In the genomic region with DNA sequence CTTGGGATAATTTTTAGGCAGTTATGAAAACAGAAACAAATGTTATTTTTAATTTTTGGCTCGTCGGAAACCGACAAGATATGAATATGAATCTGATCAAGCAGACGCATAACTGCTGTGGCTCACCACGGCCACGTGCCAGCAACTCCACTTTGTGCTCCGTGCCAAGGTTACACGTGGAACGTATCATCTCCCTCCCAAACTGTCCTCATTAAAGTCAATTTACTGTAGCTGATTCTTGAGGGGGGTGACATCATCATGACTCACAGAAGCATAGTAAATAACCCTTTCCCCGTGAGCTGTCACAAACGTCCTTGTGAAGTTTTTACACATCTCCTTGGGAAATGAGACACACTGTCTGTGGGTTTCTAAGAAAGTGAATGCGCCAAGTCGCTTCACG, we compare ENCODE assay signal across 9 mouse cellular contexts.
DNase-seq lines count a peak whose midpoint lies in the region; ATAC-seq and TF ChIP-seq lines count a peak whose summit lies in the region.
"Had no signal": no experiment of that assay in that cellular context is flagged by ENCODE, and none has a peak within 500 bp of the region (broad histone marks: within the 10 kb centered on the region; RNA-seq: fewer than 3 reads in every experiment).

No protein-coding gene starts in this region.

- TF ChIP-seq CTCF in Patski (IDR thresholded peaks at IDR 0.05) = no peak

- in situ Hi-C loops in Patski (cut with MboI; ENCODE audit: low pct_unique_long_range_greater_than_20kb) = no loop called here

- no peaks in the 10 kb centered on the region for H3K9me3 ChIP-seq in kidney, embryonic 16.5 days (ENCODE audit: low read length)
- no peaks in the 10 kb centered on the region for H3K9me3 ChIP-seq in intestine, embryonic 15.5 days
- H3K9me3 ChIP-seq in midbrain, embryonic 16.5 days (replicated peaks; ENCODE audit: control insufficient read depth, low read length, poor library complexity, severe bottlenecking) = no peaks in the 10 kb centered on the region

- H3K36me3 ChIP-seq in kidney, embryonic 16.5 days (ENCODE audit: insufficient read depth, low read length) = no peaks in the 10 kb centered on the region
- no peaks in the 10 kb centered on the region for H3K36me3 ChIP-seq in intestine, embryonic 15.5 days
- H3K36me3 ChIP-seq in midbrain, embryonic 16.5 days (ENCODE audit: control insufficient read depth, insufficient read depth, low read length) = no peaks in the 10 kb centered on the region

- peaks cover 7% of the 10 kb centered on the region for H3K4me1 ChIP-seq in kidney, embryonic 16.5 days (ENCODE audit: insufficient read depth, low read length)
- 0 out of 2 replicates have a peak, but pooled peaks cover 3% of the 10 kb centered on the region for H3K4me1 ChIP-seq in intestine, embryonic 15.5 days (replicated peaks)
- H3K4me1 ChIP-seq in midbrain, embryonic 16.5 days (ENCODE audit: control insufficient read depth, insufficient read depth, low read length) = no peaks in the 10 kb centered on the region

- H3K27ac ChIP-seq in kidney, embryonic 16.5 days (ENCODE audit: low read length) = no peak overlapping the region
- no peak overlapping the region for H3K27ac ChIP-seq in intestine, embryonic 15.5 days
- no peak overlapping the region for H3K27ac ChIP-seq in midbrain, embryonic 16.5 days (ENCODE audit: low read length)

- H3K4me2 ChIP-seq in kidney, embryonic 16.5 days (replicated peaks; ENCODE audit: low read depth, low read length) = no peak overlapping the region
- no peak overlapping the region for H3K4me2 ChIP-seq in intestine, embryonic 15.5 days (replicated peaks)
- no peak overlapping the region for H3K4me2 ChIP-seq in midbrain, embryonic 16.5 days (ENCODE audit: low read length)

- H3K27me3 ChIP-seq in kidney, embryonic 16.5 days (ENCODE audit: insufficient read depth, low read length) = no peaks in the 10 kb centered on the region
- H3K27me3 ChIP-seq in Patski = no peaks in the 10 kb centered on the region
- H3K27me3 ChIP-seq in intestine, embryonic 15.5 days (replicated peaks) = no peaks in the 10 kb centered on the region
- no peaks in the 10 kb centered on the region for H3K27me3 ChIP-seq in midbrain, embryonic 16.5 days (ENCODE audit: control insufficient read depth, insufficient read depth, low read depth, low read length)

- CTCF ChIA-PET in Patski (lab: Charles Lee) = no interaction called here

- no peak overlapping the region for H3K4me3 ChIP-seq in kidney, embryonic 16.5 days (ENCODE audit: low read length)
- H3K4me3 ChIP-seq in intestine, embryonic 15.5 days (replicated peaks) = no peak overlapping the region
- H3K4me3 ChIP-seq in midbrain, embryonic 16.5 days (ENCODE audit: low read depth, low read length) = no peak overlapping the region
- H3K4me3 ChIP-seq: erythroblast, embryonic 14.5 days had no signal

- ATAC-seq in kidney, embryonic 16.5 days (ENCODE audit: low FRiP score, low TSS enrichment) = 0 out of 2 replicates have a peak, but pooled peaks have one; percentile 19
- no peak for ATAC-seq in Patski
- no peak for ATAC-seq in intestine, embryonic 15.5 days
- ATAC-seq in midbrain, embryonic 16.5 days = no peak
- ATAC-seq: intestine, postnatal 0 days had no signal

- no peak for DNase-seq in kidney, adult 18-20 months
- DNase-seq in CD4-positive helper T cell, adult 2 months (ENCODE audit: low read depth, low spot score) = peak; percentile 72
- peak; percentile 67 for DNase-seq in Patski (ENCODE audit: low read depth, low spot score)
- peak; percentile 24 for DNase-seq in lung, postnatal 14 days

- no peak overlapping the region for H3K9ac ChIP-seq in kidney, embryonic 16.5 days (replicated peaks; ENCODE audit: low read length)
- H3K9ac ChIP-seq in intestine, embryonic 15.5 days = no peak overlapping the region
- H3K9ac ChIP-seq in midbrain, embryonic 16.5 days (ENCODE audit: low read depth, low read length) = no peak overlapping the region

- POLR2A ChIA-PET in Patski (lab: Charles Lee) = interaction anchor here (0.7 kb wide), 1 partner anchor 9 kb away, joined by 3 read pairs; no protein-coding TSS in a partner anchor

- 60% methylated on average over 14 of the region's 14 CpGs for WGBS in kidney, embryonic 16.5 days
- WGBS in intestine, embryonic 15.5 days = 59% methylated on average over 14 of the region's 14 CpGs
- 83% methylated on average over 14 of the region's 14 CpGs for WGBS in midbrain, embryonic 16.5 days
